Mouse (Mus musculus): ENCODE results near the gene Fam163a.

Fam163a gene

DNA sequence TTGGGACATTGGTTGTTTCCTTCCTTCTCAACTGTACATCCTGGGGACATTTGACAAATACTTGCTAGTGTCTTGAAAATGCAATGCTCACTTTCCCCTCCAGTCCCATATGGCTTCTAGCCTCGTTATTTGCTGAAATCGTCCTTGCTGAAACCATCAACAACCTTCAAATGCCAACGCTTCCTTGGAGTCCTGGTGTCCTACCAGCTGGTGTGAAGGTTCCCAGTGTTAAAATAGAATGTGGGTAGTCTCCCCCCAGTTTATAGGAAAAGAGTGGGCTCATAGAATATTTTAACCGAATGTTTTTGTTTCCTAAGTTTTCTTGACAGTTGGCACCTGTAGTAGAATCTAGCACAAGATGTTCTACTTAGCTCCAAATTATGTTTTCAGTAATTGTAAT lies 7.2 kb downstream of the Fam163a start:
- DNase-seq, result no peak

- DNase-seq, result no peak
Observed at GRCm38 (mm10) chr1:156193292-156193691, 11.5 kb downstream of the Fam163a start.

GRCm38 (mm10) chr1:156192853-156193252 lies 12.0 kb downstream of the Fam163a start:
- DNase-seq, result no peak

- DNase-seq, result no peak
Observed at GRCm38 (mm10) chr1:156186646-156187045, 18.2 kb downstream of the Fam163a start.

- no peak for DNase-seq
Observed at GRCm38 (mm10) chr1:156184158-156184571, 20.7 kb downstream of the Fam163a start.

GRCm38 (mm10) chr1:156183176-156183958 lies 21.5 kb downstream of the Fam163a start:
- no peak for DNase-seq

DNA sequence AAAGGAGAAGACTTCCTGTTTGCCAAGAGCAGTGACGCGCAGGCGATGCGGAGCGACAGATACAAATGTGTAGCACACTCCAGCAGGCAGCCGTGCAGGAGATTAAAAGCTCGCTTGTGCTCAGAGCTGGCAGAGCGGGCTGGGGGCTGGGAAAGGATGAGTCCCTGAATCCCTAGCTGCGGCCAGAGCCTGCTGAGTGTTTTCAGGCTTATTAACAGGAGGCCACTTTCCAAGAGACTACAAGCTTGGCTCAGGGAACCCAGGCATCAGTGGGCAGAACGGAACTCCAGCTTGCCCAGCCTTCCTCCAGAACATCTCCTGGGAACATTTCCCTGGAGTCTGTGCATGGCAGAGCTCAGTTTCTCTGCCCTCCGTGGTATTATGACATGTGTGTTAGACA lies 25.0 kb downstream of the Fam163a start:
- DNase-seq, result peak; percentile 7

DNA sequence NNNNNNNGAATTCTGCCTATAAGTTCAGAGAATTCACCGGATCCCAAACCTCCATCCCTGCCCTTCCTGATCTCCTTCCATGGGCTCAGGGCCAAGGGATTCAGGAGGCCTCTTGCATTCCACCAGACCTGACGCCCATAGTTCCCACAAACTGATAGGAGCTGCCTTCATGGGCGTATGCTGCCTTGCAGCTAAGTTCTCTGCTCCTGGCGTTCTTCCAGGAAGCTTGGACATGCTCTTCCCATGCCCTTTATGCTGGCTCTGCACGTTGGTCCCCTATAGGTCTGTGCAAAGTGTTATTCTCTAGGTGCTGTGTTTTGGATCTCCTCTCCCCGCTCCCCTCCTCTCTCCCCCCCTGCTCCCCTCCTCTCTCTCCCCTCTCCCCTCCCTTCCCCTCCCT lies 36.1 kb downstream of the Fam163a start:
- no peak for DNase-seq

DNA sequence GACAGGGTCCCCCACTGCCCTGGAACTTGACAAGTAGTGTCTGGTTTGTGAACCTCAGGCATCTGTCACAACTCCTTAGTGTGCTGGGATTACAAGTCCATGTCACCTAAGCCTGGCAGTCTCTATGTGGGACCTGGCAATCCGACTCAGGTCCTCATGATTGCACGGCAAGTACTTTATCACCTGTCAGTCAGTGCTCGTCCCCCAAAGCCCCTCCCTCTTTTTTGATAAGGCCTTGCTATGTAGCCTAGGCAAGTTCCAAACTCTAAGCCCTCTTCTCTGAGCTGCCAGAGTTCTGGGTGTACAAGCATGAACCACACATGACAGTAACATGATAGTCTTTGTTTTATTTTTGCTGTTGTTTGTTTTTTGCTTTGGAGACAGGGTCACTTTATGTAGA lies 88.1 kb downstream of the Fam163a start:
- no peak for DNase-seq

- no peak for DNase-seq
Observed at GRCm38 (mm10) chr1:156113884-156114499, 90.8 kb downstream of the Fam163a start.

GRCm38 (mm10) chr1:156112142-156112541 lies 92.7 kb downstream of the Fam163a start:
- DNase-seq, result no peak

- no peak for DNase-seq
Observed at GRCm38 (mm10) chr1:156111728-156112127, 93.1 kb downstream of the Fam163a start.

DNA sequence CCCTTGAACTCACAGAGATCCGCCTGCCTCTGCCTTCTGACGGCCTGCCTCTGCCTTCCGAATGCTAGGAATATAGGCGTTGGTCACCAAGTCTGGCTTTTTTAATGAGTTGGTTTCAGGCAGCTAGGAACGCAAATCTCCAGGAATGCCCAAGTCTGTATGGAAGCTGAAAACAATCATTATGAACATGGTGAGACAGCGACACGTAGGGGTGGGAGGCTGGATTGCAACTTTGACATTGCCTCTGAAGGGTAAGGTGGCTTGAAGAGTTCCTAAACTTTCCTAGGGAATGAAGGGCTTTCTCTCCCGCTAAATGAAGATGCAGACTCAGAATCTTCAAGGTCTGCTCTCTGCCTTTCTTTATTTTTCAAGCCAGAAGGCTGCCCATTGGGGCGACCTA lies 93.7 kb downstream of the Fam163a start:
- no peak for DNase-seq

DNA sequence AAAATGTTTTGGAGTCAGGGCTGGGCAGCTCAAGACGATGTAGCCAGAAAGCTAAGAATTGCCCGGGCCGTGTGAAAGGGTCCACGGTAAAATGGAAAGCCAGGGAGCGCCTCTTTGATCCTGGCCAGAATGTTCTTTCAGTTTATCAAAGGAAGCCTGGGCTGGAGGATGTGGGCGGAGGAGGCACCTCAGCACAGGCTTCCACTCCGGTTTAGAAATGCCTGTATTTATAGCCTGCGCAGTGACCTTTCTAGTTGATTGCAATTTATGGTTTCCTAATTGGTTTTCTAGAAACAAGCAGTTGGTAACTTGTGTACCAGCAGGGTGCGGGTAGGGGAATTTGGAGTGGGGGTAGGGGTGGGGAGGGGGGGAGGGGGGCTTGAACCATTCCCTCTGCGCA lies 96.4 kb downstream of the Fam163a start:
- DNase-seq, result no peak

DNA sequence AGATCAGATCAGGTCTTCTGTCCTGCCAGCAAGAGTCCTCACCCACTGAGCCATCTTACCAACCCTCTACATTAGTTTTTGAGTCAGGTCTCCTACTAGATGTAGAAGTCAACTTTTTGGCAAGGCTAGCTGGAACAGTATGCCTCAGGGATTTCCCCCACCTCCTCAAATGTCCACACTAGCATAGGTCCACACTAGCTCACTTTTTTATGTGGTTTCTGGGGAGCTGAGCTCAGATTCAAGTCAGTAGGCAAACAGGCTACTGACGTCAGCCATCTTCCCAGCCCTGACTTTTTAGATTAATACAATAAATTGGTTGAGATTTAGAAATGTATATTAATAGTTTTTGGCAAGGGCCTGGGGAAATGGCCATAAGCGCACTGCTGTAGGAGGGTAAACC lies 97.4 kb downstream of the Fam163a start:
- DNase-seq, result no peak

DNA sequence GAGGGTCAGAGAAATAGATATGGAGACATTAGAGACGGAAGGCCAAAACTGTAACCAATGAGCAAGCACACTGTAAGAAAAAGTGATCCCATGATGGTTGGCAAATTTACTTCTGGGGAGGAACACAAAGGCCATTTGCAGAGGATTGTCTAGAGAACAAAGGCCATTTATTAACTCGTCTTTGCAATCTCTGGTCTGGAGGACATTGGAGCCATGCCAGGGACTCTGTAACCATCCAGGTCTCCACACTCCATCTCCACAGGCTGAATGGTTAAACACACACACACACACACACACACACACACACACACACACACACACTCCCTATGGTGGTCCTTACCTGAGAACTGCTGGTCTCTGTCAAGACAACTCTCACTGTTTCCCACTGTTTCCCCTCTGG lies 99.4 kb downstream of the Fam163a start:
- no peak for DNase-seq

- no peak for DNase-seq
Observed at GRCm38 (mm10) chr1:156103763-156104162, 101.1 kb downstream of the Fam163a start.

GRCm38 (mm10) chr1:156091811-156092210 lies 113.0 kb downstream of the Fam163a start:
- no peak for DNase-seq

- no peak for DNase-seq
Observed at GRCm38 (mm10) chr1:156090042-156090441, 114.8 kb downstream of the Fam163a start.

DNA sequence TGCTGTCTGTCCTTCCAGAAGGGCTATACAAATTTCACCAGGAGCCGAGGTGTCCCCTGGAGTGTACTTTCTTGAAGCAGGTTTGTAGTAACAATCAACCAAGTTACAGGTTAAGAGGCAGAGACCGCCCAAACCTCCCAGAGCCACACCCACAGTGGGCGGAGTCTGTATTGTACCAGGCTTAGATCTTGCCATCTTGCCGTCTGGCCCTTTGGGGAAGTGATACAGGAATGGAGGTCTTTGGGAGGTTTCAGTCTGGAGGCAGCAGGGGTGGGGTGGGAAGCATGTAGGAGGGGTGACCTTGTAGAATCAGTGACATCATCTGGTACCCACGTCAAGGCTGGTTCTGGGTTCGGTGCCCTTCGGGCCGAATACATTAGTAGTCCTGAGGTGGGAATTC lies 115.3 kb downstream of the Fam163a start:
- no peak for DNase-seq

DNA sequence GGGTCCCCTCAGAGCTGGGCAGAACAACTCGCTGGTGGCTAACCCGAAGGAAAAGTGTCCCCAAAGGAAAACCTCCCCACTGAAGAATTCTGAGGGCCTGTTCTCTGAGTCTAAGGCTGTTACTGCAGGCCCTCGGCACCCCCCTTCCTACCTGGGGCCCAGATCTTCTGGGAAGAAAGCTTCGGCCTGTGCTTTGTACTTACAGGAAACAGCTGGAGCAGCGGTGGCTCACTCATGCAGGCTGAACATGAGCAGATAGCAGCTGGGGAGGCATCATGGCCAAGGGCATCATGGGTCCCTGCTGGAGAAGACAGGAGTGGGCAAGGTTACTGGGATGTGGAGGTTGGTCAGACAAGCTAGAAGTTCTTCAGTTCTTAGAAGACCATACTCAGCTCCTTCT lies 117.2 kb downstream of the Fam163a start:
- DNase-seq, result no peak

GRCm38 (mm10) chr1:156085770-156086169 lies 119.1 kb downstream of the Fam163a start:
- DNase-seq, result peak; percentile 9

DNA sequence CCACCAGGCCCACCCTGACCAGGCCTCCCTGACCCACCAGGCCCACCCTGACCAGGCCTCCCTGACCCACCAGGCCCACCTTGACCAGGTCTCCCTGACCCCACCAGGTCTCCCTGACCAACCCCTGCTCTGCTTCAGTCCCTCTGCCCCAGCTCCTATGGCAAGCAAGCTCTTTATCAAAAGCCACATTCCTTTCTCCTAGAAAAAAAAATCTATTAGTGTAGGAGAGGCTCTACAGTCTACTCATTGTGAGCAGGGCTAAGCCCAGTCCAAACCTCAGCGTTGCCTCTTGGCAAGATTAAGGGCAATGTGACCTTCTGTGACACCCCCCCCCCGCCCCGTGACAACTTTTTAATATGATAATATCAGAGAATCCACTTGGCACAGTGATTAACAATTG lies 120.2 kb downstream of the Fam163a start:
- no peak for DNase-seq

- no peak for DNase-seq
Observed at GRCm38 (mm10) chr1:156077655-156078054, 127.2 kb downstream of the Fam163a start.

DNA sequence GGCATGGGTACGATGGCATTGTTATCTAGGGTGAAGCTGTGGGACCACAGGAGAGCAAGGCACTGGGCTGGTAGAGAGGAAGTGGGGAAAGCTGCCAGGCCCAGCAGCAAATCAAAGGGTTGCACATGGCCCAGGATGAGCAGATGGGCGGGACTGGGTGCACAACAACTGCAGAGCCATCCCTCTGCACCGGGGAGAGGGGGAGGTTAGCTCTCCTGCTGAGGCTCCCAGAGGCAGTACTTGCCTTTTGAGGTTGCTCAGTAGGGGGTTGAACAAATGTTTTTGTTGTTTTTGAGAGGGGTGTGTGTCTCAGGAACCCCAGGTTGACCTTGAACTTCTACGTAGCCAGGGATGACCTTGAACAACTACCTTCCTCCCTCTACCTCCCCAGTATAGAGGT lies 128.4 kb downstream of the Fam163a start:
- no peak for DNase-seq

Data from cerebellum, adult 11 months (tissue).